Mouse (Mus musculus) ovary, adult 18-20 months (tissue): ENCODE measurements around the gene Ampd3.

Experiments used
- DNase-seq: peaks from one replicate; pipeline ENCODE4 v3.0.0; 2022; ENCODE audit warnings: low spot score, mixed read lengths

Gene Ampd3

GRCm38 (mm10) chr7:110769094-110769493, 1.1 kb downstream of the Ampd3 start:
- DNase-seq, result no peak

GRCm38 (mm10) chr7:110770949-110771348, 2.9 kb downstream of the Ampd3 start:
- DNase-seq, result no peak

GRCm38 (mm10) chr7:110772343-110772742, 4.3 kb downstream of the Ampd3 start:
- no peak for DNase-seq

GRCm38 (mm10) chr7:110773204-110774002, 5.4 kb downstream of the Ampd3 start:
- DNase-seq, result peak; percentile 53

GRCm38 (mm10) chr7:110774077-110774476, 6.1 kb downstream of the Ampd3 start:
- no peak for DNase-seq

GRCm38 (mm10) chr7:110774674-110775073, 6.7 kb downstream of the Ampd3 start:
- no peak for DNase-seq

GRCm38 (mm10) chr7:110777146-110778001, 9.4 kb downstream of the Ampd3 start:
- no peak for DNase-seq

GRCm38 (mm10) chr7:110778933-110779332, 10.9 kb downstream of the Ampd3 start:
- DNase-seq, result no peak

- no peak for DNase-seq
These were observed 11.7 kb downstream of the Ampd3 start for GRCm38 (mm10) chr7:110779605-110780111.

GRCm38 (mm10) chr7:110780520-110780919, 12.5 kb downstream of the Ampd3 start:
- DNase-seq, result no peak

- no peak for DNase-seq
These were observed 13.3 kb downstream of the Ampd3 start for GRCm38 (mm10) chr7:110781231-110781711.

GRCm38 (mm10) chr7:110782135-110782534, 14.1 kb downstream of the Ampd3 start:
- DNase-seq, result no peak

GRCm38 (mm10) chr7:110782845-110783478, 15.0 kb downstream of the Ampd3 start:
- no peak for DNase-seq

GRCm38 (mm10) chr7:110784965-110785364, 17.0 kb downstream of the Ampd3 start:
- no peak for DNase-seq

GRCm38 (mm10) chr7:110785741-110786146, 17.7 kb downstream of the Ampd3 start:
- no peak for DNase-seq

GRCm38 (mm10) chr7:110787310-110787709, 19.3 kb downstream of the Ampd3 start:
- no peak for DNase-seq

GRCm38 (mm10) chr7:110790878-110791277, 22.9 kb downstream of the Ampd3 start:
- peak; percentile 60 for DNase-seq

- peak; percentile 68 for DNase-seq
These were observed 24.2 kb downstream of the Ampd3 start for GRCm38 (mm10) chr7:110792201-110792600.

GRCm38 (mm10) chr7:110792834-110793233, 24.8 kb downstream of the Ampd3 start:
- no peak for DNase-seq

- no peak for DNase-seq
These were observed 26.7 kb downstream of the Ampd3 start for GRCm38 (mm10) chr7:110794722-110795121.

GRCm38 (mm10) chr7:110796367-110797051, 28.5 kb downstream of the Ampd3 start:
- DNase-seq, result no peak
